Mouse (Mus musculus) olfactory bulb, adult 2 months (tissue): ENCODE data around the gene Ptpa. TPM values are rescaled to one million over a fixed set of nuclear protein-coding genes. Genes with fewer than 3 reads are reported as not detected.

ENCODE experiments used
- H3K27ac ChIP-seq: fragments of 200-500 bp; 2 replicates; pipeline ENCODE4 v1.5.1; 2012; ENCODE audit warnings: low read depth, low read length; ENCODE audit not compliant: insufficient read depth
- H3K4me1 ChIP-seq: fragments of 200-500 bp; 2 replicates; pipeline ENCODE4 v1.6.1; 2012; ENCODE audit warnings: low read length; ENCODE audit not compliant: control insufficient read depth, insufficient read depth
- H3K4me3 ChIP-seq: fragments of 200-500 bp; 2 replicates; pipeline ENCODE4 v1.5.1; 2012; ENCODE audit warnings: mild to moderate bottlenecking, low read depth, low read length, moderate library complexity; ENCODE audit not compliant: insufficient read depth
- CTCF ChIP-seq: fragments of 200-500 bp; IDR thresholded peaks from 2 replicates; pipeline ENCODE4 v1.5.1; 2012; ENCODE audit warnings: low read depth, mild to moderate bottlenecking, low read length, moderate library complexity; ENCODE audit not compliant: insufficient read depth
- POLR2A ChIP-seq: fragments of 200-500 bp; IDR thresholded peaks from 2 replicates; pipeline ENCODE4 v1.6.1; 2012; ENCODE audit warnings: mild to moderate bottlenecking, low read depth, low read length, moderate library complexity; ENCODE audit not compliant: insufficient read depth
- WGBS: fragments of 180-500 bp; shearing (Covaris S2); methylation state at CpG from one replicate; pipeline ENCODE4 v1.1.7; 2018; 5-methylcytosine and 5-hydroxymethylcytosine counted together
- polyA plus RNA-seq: library from polyadenylated mRNA; stranded (reverse); fragments of >200 nt; gene quantifications from 2 replicates; pipeline ENCODE4 v1.2.4, GENCODE M21; 2012; ENCODE audit warnings: low replicate concordance; ENCODE audit not compliant: missing spikeins, insufficient read depth, insufficient read length

Ptpa gene
- not detected in 2 replicates for polyA plus RNA-seq

GRCm38 (mm10) chr2:30415936-30416648 lies at the start of gene Ptpa:
Ptpa (plus strand) TSS chr2:30416039.
- Histone ChIP-seq H3K4me1 (peaks cover 37% of the 10 kb centered on the region), H3K27ac (peak within 1 kb of the TSS; percentile 94), H3K4me3 (peak within 1 kb of the TSS; percentile 63)
- WGBS = under 1% methylated on average over 66 of the region's 67 CpGs
- peak; percentile 67; the same call in 1 of the 2 replicates for TF ChIP-seq POLR2A
- TF ChIP-seq CTCF = no peak

GRCm38 (mm10) chr2:30366203-30366602 lies 49.6 kb upstream of the Ptpa start:
- H3K4me3 ChIP-seq = no peak overlapping the region
- H3K4me1 ChIP-seq = peaks cover 18% of the 10 kb centered on the region
- WGBS = 24% methylated on average over 5 of the region's 5 CpGs
- no peak for TF ChIP-seq POLR2A
- no peak for TF ChIP-seq CTCF
- H3K27ac ChIP-seq = no peak overlapping the region

- H3K4me1 ChIP-seq = peaks cover 5% of the 10 kb centered on the region; the same call in 1 of the 2 replicates
- no peak overlapping the region for H3K4me3 ChIP-seq
- TF ChIP-seq CTCF (no peak), POLR2A (no peak)
- WGBS = 96% methylated on average over 8 of the region's 8 CpGs
- no peak overlapping the region for H3K27ac ChIP-seq
These were observed 44.3 kb upstream of the Ptpa start for GRCm38 (mm10) chr2:30371544-30371943.

GRCm38 (mm10) chr2:30372726-30373125 lies 43.1 kb upstream of the Ptpa start:
- WGBS = 97% methylated on average over 5 of the region's 5 CpGs
- H3K4me3 ChIP-seq = no peak overlapping the region
- H3K27ac ChIP-seq = no peak overlapping the region
- TF ChIP-seq POLR2A (no peak), CTCF (no peak)
- no peaks in the 10 kb centered on the region for H3K4me1 ChIP-seq

- no peak for TF ChIP-seq CTCF
- TF ChIP-seq POLR2A = no peak
These were observed 39.9 kb upstream of the Ptpa start for GRCm38 (mm10) chr2:30375893-30376292.

GRCm38 (mm10) chr2:30377721-30378120 lies 38.1 kb upstream of the Ptpa start:
- 78% methylated on average over 5 of the region's 5 CpGs for WGBS
- no peaks in the 10 kb centered on the region for H3K4me1 ChIP-seq

More at GRCm38 (mm10) chr2:30375893-30376292, 39.9 kb upstream of the Ptpa start:
- no peak overlapping the region for H3K4me3 ChIP-seq
- 91% methylated on average over 10 of the region's 10 CpGs for WGBS
- no peak overlapping the region for H3K27ac ChIP-seq
- H3K4me1 ChIP-seq = no peaks in the 10 kb centered on the region

GRCm38 (mm10) chr2:30379307-30379706 lies 36.5 kb upstream of the Ptpa start:
- TF ChIP-seq CTCF (no peak), POLR2A (no peak)
- WGBS = 88% methylated on average over 7 of the region's 7 CpGs
- Histone ChIP-seq H3K27ac (no peak overlapping the region), H3K4me3 (no peak overlapping the region), H3K4me1 (peaks cover 3% of the 10 kb centered on the region; the same call in 1 of the 2 replicates)

More at GRCm38 (mm10) chr2:30377721-30378120, 38.1 kb upstream of the Ptpa start:
- no peak for TF ChIP-seq CTCF
- TF ChIP-seq POLR2A = no peak
- Histone ChIP-seq H3K4me3 (no peak overlapping the region), H3K27ac (no peak overlapping the region)

- no peak overlapping the region for H3K4me3 ChIP-seq
- H3K27ac ChIP-seq = no peak overlapping the region
- H3K4me1 ChIP-seq = peaks cover 16% of the 10 kb centered on the region
- TF ChIP-seq POLR2A = no peak
- TF ChIP-seq CTCF = no peak
- WGBS = 85% methylated on average over 10 of the region's 10 CpGs
These were observed 35.1 kb upstream of the Ptpa start for GRCm38 (mm10) chr2:30380564-30381376.

- H3K4me1 ChIP-seq = peaks cover 16% of the 10 kb centered on the region
- WGBS = 93% methylated on average over 4 of the region's 4 CpGs
- no peak for TF ChIP-seq CTCF
- no peak for TF ChIP-seq POLR2A
- H3K27ac ChIP-seq = no peak overlapping the region
- no peak overlapping the region for H3K4me3 ChIP-seq
These were observed 34.5 kb upstream of the Ptpa start for GRCm38 (mm10) chr2:30381377-30381725.
